Mouse (Mus musculus): ENCODE data around the gene Pmp22. TPM values are rescaled to one million over a fixed set of nuclear protein-coding genes. Genes with fewer than 3 reads are reported as not detected.

Gene Pmp22
- polyA plus RNA-seq, 1 experiment from 2014 or later = 26.8 TPM

- H3K27me3 ChIP-seq (replicated peaks; ENCODE audit: control insufficient read depth, insufficient read depth, low read length) = peaks cover 40% of the 10 kb centered on the region
- H3K4me3 ChIP-seq (ENCODE audit: low read depth, low read length) = peak overlapping the region; percentile 52
- H3K4me2 ChIP-seq (ENCODE audit: low read length) = peak overlapping the region; percentile 98
- no peak overlapping the region; the same call in 1 of the 2 replicates for H3K9ac ChIP-seq (ENCODE audit: low read length)
- H3K27ac ChIP-seq (ENCODE audit: low read depth, low read length) = no peak overlapping the region
- no peaks in the 10 kb centered on the region for H3K9me3 ChIP-seq (replicated peaks; ENCODE audit: control insufficient read depth, low read length)
- DNase-seq (ENCODE audit: low spot score) (no peak), ATAC-seq (no peak)
- H3K36me3 ChIP-seq (ENCODE audit: control insufficient read depth, insufficient read depth, low read length) = no peaks in the 10 kb centered on the region
- WGBS = 5% methylated on average over 33 of the region's 33 CpGs
- H3K4me1 ChIP-seq (ENCODE audit: control insufficient read depth, insufficient read depth, low read length) = peaks cover 15% of the 10 kb centered on the region
These were observed 2.4 kb downstream of the Pmp22 start for GRCm38 (mm10) chr11:63131001-63131692.

- 6% methylated on average over 11 of the region's 11 CpGs for WGBS
- no peak for ATAC-seq
- no peak overlapping the region for H3K9ac ChIP-seq (ENCODE audit: low read length)
These were observed 2.9 kb downstream of the Pmp22 start for GRCm38 (mm10) chr11:63131693-63132040.

GRCm38 (mm10) chr11:63132151-63132500 is 3.3 kb downstream of the Pmp22 start:
- DNase-seq (ENCODE audit: low spot score) (no peak), ATAC-seq (no peak)
- 2% methylated on average over 11 of the region's 11 CpGs for WGBS
- peaks cover 40% of the 10 kb centered on the region for H3K27me3 ChIP-seq (replicated peaks; ENCODE audit: control insufficient read depth, insufficient read depth, low read length)
- H3K4me2 ChIP-seq (ENCODE audit: low read length) = peak overlapping the region; percentile 98
- peak overlapping the region; percentile 52 for H3K4me3 ChIP-seq (ENCODE audit: low read depth, low read length)
- no peak overlapping the region for H3K27ac ChIP-seq (ENCODE audit: low read depth, low read length)
- peaks cover 15% of the 10 kb centered on the region for H3K4me1 ChIP-seq (ENCODE audit: control insufficient read depth, insufficient read depth, low read length)
- no peaks in the 10 kb centered on the region for H3K9me3 ChIP-seq (replicated peaks; ENCODE audit: control insufficient read depth, low read length)
- no peaks in the 10 kb centered on the region for H3K36me3 ChIP-seq (ENCODE audit: control insufficient read depth, insufficient read depth, low read length)
- H3K9ac ChIP-seq (ENCODE audit: low read length) = peak overlapping the region; percentile 63

More at GRCm38 (mm10) chr11:63131693-63132040, 2.9 kb downstream of the Pmp22 start:
- H3K4me3 ChIP-seq (ENCODE audit: low read depth, low read length) = peak overlapping the region; percentile 52
- H3K36me3 ChIP-seq (ENCODE audit: control insufficient read depth, insufficient read depth, low read length) = no peaks in the 10 kb centered on the region
- H3K4me1 ChIP-seq (ENCODE audit: control insufficient read depth, insufficient read depth, low read length) = peaks cover 15% of the 10 kb centered on the region
- H3K9me3 ChIP-seq (replicated peaks; ENCODE audit: control insufficient read depth, low read length) = no peaks in the 10 kb centered on the region
- H3K27ac ChIP-seq (ENCODE audit: low read depth, low read length) = no peak overlapping the region
- peaks cover 40% of the 10 kb centered on the region for H3K27me3 ChIP-seq (replicated peaks; ENCODE audit: control insufficient read depth, insufficient read depth, low read length)
- peak overlapping the region; percentile 98 for H3K4me2 ChIP-seq (ENCODE audit: low read length)
- DNase-seq (ENCODE audit: low spot score) = no peak

- ATAC-seq (peak; percentile 47), DNase-seq (ENCODE audit: low spot score) (peak; percentile 68)
- Histone ChIP-seq H3K9ac (ENCODE audit: low read length) (peak overlapping the region; percentile 63), H3K36me3 (ENCODE audit: control insufficient read depth, insufficient read depth, low read length) (no peaks in the 10 kb centered on the region), H3K4me3 (ENCODE audit: low read depth, low read length) (peak overlapping the region; percentile 52), H3K4me2 (ENCODE audit: low read length) (peak overlapping the region; percentile 98), H3K9me3 (replicated peaks; ENCODE audit: control insufficient read depth, low read length) (no peaks in the 10 kb centered on the region), H3K4me1 (ENCODE audit: control insufficient read depth, insufficient read depth, low read length) (peaks cover 15% of the 10 kb centered on the region), H3K27ac (ENCODE audit: low read depth, low read length) (no peak overlapping the region; the same call in 1 of the 2 replicates), H3K27me3 (replicated peaks; ENCODE audit: control insufficient read depth, insufficient read depth, low read length) (peaks cover 40% of the 10 kb centered on the region)
- under 1% methylated on average over 61 of the region's 66 CpGs for WGBS
These were observed 4.0 kb downstream of the Pmp22 start for GRCm38 (mm10) chr11:63132501-63133435.

- 85% methylated on average over 5 of the region's 5 CpGs for WGBS
- H3K27ac ChIP-seq (ENCODE audit: low read depth, low read length) = no peak overlapping the region
- no peak overlapping the region for H3K9ac ChIP-seq (ENCODE audit: low read length)
- ATAC-seq = no peak
- H3K36me3 ChIP-seq (ENCODE audit: control insufficient read depth, insufficient read depth, low read length) = no peaks in the 10 kb centered on the region
- H3K4me2 ChIP-seq (ENCODE audit: low read length) = no peak overlapping the region
- DNase-seq (ENCODE audit: low spot score) = no peak
- no peak overlapping the region for H3K4me3 ChIP-seq (ENCODE audit: low read depth, low read length)
- H3K27me3 ChIP-seq (replicated peaks; ENCODE audit: control insufficient read depth, insufficient read depth, low read length) = peaks cover 40% of the 10 kb centered on the region
- peaks cover 15% of the 10 kb centered on the region for H3K4me1 ChIP-seq (ENCODE audit: control insufficient read depth, insufficient read depth, low read length)
- no peaks in the 10 kb centered on the region for H3K9me3 ChIP-seq (replicated peaks; ENCODE audit: control insufficient read depth, low read length)
These were observed 5.2 kb downstream of the Pmp22 start for GRCm38 (mm10) chr11:63134021-63134420.

- Histone ChIP-seq H3K9ac (ENCODE audit: low read length) (no peak overlapping the region), H3K27ac (ENCODE audit: low read depth, low read length) (no peak overlapping the region), H3K9me3 (replicated peaks; ENCODE audit: control insufficient read depth, low read length) (no peaks in the 10 kb centered on the region), H3K36me3 (ENCODE audit: control insufficient read depth, insufficient read depth, low read length) (no peaks in the 10 kb centered on the region), H3K27me3 (replicated peaks; ENCODE audit: control insufficient read depth, insufficient read depth, low read length) (peaks cover 37% of the 10 kb centered on the region), H3K4me2 (ENCODE audit: low read length) (no peak overlapping the region), H3K4me3 (ENCODE audit: low read depth, low read length) (no peak overlapping the region), H3K4me1 (ENCODE audit: control insufficient read depth, insufficient read depth, low read length) (peaks cover 15% of the 10 kb centered on the region)
- DNase-seq (ENCODE audit: low spot score) = no peak
- WGBS = 73% methylated on average over 15 of the region's 15 CpGs
- ATAC-seq = no peak
These were observed 6.1 kb downstream of the Pmp22 start for GRCm38 (mm10) chr11:63134742-63135482.

- H3K9me3 ChIP-seq (replicated peaks; ENCODE audit: control insufficient read depth, low read length) = no peaks in the 10 kb centered on the region
- no peak overlapping the region for H3K4me3 ChIP-seq (ENCODE audit: low read depth, low read length)
- 3% methylated on average over 8 of the region's 8 CpGs for WGBS
- no peak overlapping the region for H3K9ac ChIP-seq (ENCODE audit: low read length)
- ATAC-seq (peak; percentile 78), DNase-seq (ENCODE audit: low spot score) (peak; percentile 89)
- no peaks in the 10 kb centered on the region for H3K36me3 ChIP-seq (ENCODE audit: control insufficient read depth, insufficient read depth, low read length)
- H3K27ac ChIP-seq (ENCODE audit: low read depth, low read length) = no peak overlapping the region
- H3K4me1 ChIP-seq (ENCODE audit: control insufficient read depth, insufficient read depth, low read length) = peaks cover 15% of the 10 kb centered on the region
- no peak overlapping the region for H3K4me2 ChIP-seq (ENCODE audit: low read length)
- peaks cover 32% of the 10 kb centered on the region for H3K27me3 ChIP-seq (replicated peaks; ENCODE audit: control insufficient read depth, insufficient read depth, low read length)
These were observed 6.8 kb downstream of the Pmp22 start for GRCm38 (mm10) chr11:63135622-63136021.

- no peak overlapping the region for H3K4me3 ChIP-seq (ENCODE audit: low read depth, low read length)
- H3K27ac ChIP-seq (ENCODE audit: low read depth, low read length) = no peak overlapping the region
- ATAC-seq (no peak), DNase-seq (ENCODE audit: low spot score) (no peak)
- no peak overlapping the region for H3K9ac ChIP-seq (ENCODE audit: low read length)
- no peaks in the 10 kb centered on the region for H3K9me3 ChIP-seq (replicated peaks; ENCODE audit: control insufficient read depth, low read length)
- peaks cover 26% of the 10 kb centered on the region for H3K27me3 ChIP-seq (replicated peaks; ENCODE audit: control insufficient read depth, insufficient read depth, low read length)
- H3K36me3 ChIP-seq (ENCODE audit: control insufficient read depth, insufficient read depth, low read length) = no peaks in the 10 kb centered on the region
- peaks cover 12% of the 10 kb centered on the region for H3K4me1 ChIP-seq (ENCODE audit: control insufficient read depth, insufficient read depth, low read length)
- H3K4me2 ChIP-seq (ENCODE audit: low read length) = no peak overlapping the region
- WGBS = 76% methylated on average over 6 of the region's 6 CpGs
These were observed 7.4 kb downstream of the Pmp22 start for GRCm38 (mm10) chr11:63136205-63136604.
